Mouse (Mus musculus): ENCODE results near the gene Med16. TPM values are rescaled to one million over a fixed set of nuclear protein-coding genes. Genes with fewer than 3 reads are reported as not detected.
A peak's percentile ranks its signal among the peaks of the same experiment; 100 is the strongest.
"Not testable (repeated sequence)": the region's sequence is repeated elsewhere in the genome, so short reads cannot be mapped to it uniquely, and the experiment has no call there.

The Med16 gene
- total RNA-seq, 1 experiment from 2014 or later, result 13.3 TPM

DNA sequence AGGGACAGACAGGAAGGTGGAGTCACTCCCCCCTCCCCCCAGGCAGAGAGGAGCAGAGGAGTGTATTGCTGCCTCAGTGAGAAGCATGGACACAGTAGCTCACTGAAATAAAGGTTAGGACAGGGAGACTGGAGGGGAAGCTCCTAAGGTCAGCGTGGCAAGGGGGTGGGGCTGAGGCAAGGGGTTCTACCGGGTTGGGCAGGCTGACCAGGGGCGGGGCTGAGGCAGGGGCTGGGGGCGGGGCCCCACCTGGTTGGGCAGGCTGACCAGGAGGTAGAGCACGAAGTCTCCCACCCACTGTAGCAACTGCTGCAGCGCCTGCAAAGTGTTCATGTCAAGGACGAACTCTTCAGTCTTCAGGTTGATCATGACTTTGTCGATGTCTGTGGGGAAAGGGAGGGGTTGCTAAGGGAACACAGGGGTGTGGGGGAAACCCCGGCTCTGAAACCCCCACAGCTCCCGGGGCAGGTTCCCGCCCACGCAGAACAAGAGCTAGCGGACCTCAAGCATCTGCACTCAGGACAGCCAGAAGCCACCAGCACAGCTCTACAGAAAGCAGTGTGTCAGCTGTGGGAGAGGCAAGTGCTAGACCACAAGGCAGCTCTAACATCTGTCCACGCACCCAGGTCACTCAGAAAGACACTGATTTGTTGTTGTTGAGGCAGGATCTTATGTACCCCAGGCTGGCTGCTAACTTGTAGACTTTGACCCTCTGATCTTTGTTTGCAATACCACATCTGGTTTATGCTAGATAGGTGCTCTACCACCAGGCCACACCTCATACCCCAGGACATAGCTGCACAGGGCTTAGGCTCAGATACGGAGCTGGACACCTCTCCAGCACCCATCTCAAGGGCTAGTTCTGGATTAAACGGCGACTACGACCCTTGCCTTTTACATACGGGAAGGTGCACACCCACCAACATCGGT, 11.1 kb downstream of the Med16 start:
- ATAC-seq (replicated peaks; ENCODE audit: insufficient number of reproducible peaks, low FRiP score, low TSS enrichment, poor library complexity, severe bottlenecking), result no peak

DNA sequence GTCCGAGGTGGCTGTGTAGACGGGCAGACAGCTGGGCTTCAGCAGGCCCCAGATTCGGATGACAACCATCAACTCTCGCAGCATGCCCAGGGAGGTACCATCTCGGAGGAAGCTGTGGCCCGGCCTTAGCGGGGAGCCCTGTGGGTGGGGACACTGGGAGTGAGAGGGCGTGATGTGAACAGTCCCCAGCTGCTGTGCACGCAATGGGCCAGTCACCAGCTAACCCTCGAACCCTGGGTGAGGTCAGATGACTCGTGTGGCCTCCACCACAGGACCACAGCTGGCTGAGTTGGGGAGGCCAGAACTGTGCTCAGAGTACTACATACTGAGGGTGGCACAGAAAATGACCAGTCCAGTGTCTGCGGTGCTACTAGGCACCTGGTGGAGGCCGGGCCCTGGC, 11.9 kb downstream of the Med16 start:
- ATAC-seq (replicated peaks; ENCODE audit: insufficient number of reproducible peaks, low FRiP score, low TSS enrichment, poor library complexity, severe bottlenecking), result no peak

DNA sequence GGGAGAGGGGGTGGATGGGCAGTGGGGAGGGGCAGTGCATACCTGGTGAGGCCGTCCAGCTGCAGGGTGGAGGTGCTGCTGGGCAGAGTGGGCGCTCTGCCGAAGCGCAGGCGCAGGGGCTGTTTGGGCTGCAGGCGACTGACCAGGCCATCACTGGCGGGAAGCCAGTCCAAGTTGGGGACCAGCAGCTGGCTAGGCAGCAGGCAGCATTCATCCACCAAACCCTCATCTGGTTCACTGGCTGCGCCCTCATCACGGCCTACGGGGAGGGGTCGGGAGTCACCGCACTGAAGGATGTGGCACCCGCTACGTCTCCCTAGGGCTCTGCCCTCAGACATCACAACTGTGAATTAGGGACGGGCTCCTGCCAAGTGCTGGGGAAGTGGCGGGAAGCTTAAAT, 12.4 kb downstream of the Med16 start:
- no peak for ATAC-seq (replicated peaks; ENCODE audit: insufficient number of reproducible peaks, low FRiP score, low TSS enrichment, poor library complexity, severe bottlenecking)

DNA sequence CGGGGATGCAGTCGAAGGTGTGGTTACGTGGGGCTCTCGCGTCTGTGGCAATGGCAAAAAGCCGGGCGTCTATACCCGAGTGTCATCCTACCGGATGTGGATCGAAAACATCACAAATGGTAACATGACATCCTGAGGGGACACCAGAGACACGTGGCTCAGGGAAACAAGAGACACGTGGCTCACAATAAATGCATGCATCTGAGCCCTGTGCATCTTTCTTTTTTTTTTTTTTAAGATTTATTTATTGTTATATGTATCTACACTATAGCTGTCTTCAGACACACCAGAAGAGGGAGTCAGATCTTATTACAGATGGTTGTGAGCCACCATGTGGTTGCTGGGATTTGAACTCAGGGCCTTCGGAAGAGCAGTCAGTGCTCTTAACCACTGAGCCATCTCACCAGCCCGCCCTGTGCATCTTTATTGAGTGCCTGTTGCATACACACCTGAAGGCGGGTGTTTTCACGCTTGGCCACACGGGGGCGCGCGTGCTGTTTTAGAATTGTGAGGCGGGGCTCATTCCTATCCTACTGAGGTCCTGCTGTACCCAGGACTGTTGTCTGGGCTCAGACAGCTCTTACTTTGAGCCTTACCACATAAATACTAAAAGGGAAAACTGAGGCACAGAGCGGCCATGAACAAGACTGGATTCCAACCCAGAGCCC, 16.1 kb downstream of the Med16 start:
- peak; percentile 48; the same call in 1 of the 2 replicates for ATAC-seq (replicated peaks; ENCODE audit: insufficient number of reproducible peaks, low FRiP score, low TSS enrichment, poor library complexity, severe bottlenecking)

DNA sequence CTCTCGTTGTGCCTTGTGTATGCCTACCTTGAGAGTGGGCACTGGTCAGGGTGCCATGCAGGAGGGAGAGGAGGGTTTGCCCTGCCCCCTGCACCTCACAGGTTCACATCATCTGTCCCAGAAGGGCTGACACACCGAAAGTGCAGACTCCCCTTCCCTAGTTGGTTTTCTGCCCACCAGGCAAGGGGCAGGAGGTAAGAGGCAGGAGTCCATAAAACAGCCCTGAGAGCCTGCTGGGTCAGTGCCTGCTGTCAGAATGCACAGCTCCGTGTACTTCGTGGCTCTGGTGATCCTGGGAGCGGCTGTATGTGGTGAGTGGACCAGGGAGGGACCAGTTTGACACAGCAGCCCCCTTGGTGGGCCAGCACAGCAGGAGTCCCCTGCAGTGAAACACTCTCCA, 18.1 kb downstream of the Med16 start, which contains the start of gene Cfd:
Gene Cfd (plus strand): TSS at position 184 of the 400 bp plus-strand sequence.
- ATAC-seq (replicated peaks; ENCODE audit: insufficient number of reproducible peaks, low FRiP score, low TSS enrichment, poor library complexity, severe bottlenecking), result no peak

DNA sequence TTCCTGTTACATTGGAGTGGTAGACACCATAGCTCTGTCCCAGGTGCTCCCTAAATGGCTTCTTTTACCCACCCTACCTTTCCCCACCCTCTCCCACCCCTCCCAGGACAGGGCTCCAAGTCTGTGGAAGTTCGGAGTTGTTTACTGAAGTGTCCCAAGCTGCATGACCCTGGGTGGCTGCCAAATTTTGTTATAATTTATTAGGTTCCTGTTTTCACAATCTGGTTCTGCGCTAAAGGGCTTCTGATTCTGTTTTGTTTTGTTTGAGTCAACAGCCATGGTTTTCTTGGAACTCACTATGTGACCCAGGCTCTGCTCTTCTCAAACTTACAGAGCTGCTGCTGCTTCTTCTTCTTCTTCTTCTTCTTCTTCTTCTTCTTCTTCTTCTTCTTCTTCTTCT, 19.3 kb downstream of the Med16 start:
- ATAC-seq (replicated peaks; ENCODE audit: insufficient number of reproducible peaks, low FRiP score, low TSS enrichment, poor library complexity, severe bottlenecking), result no peak

DNA sequence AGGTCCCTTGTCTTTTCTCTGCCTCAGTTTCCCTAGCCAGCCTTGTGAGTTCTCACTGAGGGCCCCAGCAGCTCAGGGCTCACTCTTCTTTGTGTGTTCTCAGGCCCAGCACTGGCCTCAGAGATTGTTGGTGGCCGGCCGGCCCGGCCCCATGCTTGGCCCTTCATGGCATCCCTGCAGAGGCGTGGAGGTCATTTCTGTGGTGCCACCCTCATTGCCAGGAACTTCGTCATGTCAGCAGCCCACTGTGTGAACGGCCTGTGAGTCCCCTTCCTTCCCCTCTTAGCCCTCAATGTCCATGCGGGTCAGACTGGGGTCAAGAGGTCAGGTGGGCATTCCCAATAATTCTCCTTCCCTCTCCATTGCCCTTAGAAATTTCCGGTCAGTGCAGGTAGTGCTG, 22.1 kb downstream of the Med16 start:
- no peak for ATAC-seq (replicated peaks; ENCODE audit: insufficient number of reproducible peaks, low FRiP score, low TSS enrichment, poor library complexity, severe bottlenecking)

DNA sequence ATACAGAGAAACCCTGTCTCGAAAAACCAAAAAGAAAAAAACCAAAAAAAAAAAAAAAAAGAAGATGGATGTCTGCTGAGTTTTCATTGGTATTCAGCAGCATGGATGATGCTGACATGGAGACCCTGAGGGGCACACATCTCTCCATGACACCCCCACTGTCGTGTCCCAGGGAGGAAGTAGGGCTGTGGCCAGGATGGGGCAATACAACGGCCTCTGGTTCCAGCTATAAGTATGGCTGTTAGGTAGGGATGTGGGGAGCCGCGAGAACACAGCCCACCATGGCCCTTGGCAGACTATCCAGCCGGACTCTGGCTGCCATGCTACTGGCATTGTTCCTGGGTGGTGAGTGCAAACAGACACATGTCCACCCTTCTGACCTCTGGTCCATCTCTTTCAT, 22.7 kb downstream of the Med16 start, which contains the start of gene Elane:
Gene Elane (plus strand): TSS at position 194 of the 400 bp plus-strand sequence.
- no peak for ATAC-seq (replicated peaks; ENCODE audit: insufficient number of reproducible peaks, low FRiP score, low TSS enrichment, poor library complexity, severe bottlenecking)

DNA sequence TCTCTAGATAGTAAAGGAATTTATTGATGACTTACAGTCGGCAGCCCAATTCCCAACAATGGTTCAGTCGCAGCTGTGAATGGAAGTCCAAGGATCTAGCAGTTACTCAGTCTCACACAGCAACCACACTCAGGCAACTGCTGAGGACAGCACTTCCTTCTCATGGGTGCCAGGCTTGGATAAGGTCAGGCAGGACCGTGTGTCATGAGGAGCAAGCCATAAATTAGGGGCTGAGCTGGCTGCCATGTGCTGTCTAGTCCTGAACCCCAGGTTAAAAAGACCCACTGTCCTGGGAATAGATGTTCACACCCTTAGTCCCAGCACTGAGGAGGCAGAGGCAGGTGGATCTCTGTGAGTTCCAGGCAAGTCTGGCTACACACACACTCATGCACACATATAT, 23.8 kb downstream of the Med16 start:
- not testable (repeated sequence) for ATAC-seq (replicated peaks; ENCODE audit: insufficient number of reproducible peaks, low FRiP score, low TSS enrichment, poor library complexity, severe bottlenecking)

DNA sequence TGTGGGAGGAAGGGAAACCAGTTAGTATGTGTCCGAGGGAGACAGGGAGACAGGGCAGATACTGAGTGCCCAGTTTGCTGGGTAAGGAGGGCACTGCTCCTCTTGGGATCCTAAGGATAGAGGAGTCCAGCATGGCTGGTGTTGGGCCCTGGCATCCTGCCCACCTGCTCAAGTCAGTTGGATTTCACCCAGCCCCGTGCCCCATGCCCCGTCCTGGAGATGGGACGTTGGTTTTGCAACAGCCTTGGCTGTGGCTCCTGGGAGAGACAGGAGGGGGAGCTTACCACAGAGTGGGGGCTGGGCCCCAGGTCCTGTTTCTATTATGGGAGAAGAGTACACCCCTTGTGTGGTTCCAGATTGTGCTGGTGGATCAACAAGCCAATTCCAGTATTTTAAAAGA, 24.3 kb downstream of the Med16 start:
- no peak for ATAC-seq (replicated peaks; ENCODE audit: insufficient number of reproducible peaks, low FRiP score, low TSS enrichment, poor library complexity, severe bottlenecking)

DNA sequence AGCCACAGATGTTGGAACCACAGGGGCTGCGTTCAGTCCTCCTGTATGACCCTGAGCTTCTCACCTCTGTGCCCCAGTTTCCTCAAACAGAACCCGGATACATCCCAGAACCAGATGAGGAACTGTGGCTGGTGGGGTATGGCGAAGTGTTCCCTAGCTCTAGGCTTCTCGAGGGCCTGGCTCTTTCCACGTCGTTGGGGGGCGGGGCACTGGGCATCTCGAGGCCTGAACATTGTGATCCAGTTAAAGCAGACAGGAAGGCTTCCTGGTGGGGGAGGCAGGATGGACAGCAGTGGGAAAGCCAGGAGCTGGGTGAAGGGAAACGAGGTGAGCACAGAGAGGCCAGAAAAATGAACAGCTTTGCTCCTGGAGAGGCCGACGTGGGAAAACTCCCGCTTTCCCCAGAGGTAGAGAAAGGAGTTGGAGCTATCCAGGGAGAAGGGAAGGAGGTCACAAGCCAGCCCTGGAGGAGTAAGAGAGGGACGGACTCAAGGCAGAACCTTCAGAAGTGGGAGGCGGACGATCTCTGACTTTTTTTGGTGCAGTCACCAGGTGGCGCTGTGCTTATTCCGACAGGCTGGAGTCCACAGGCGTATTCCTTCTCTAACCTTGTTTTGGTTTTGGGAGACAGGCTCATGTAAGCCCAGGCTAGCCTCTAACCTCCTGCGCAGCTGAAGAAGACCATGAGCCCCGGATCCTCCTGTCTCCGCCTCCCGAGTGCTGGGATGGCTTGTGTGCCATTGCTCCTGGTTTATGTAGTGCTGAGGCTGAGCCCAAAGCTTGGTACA, 25.2 kb downstream of the Med16 start:
- peak; percentile 58 for ATAC-seq (replicated peaks; ENCODE audit: insufficient number of reproducible peaks, low FRiP score, low TSS enrichment, poor library complexity, severe bottlenecking)

DNA sequence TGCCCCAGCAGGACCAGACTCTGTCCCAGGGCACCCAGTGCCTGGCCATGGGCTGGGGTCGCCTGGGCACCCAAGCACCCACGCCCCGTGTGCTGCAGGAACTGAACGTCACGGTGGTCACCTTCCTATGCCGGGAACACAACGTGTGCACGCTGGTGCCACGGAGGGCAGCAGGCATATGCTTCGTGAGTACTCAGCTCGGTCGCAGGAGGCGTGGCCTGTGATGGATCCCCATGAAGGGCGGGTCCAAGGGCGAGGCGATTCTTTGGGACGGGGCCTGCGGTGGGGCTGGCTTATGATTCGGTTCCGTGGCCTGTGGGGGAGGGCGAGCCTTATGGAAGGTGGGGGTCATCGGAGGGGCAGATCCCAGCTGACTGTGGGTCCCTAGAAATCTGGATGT, 26.7 kb downstream of the Med16 start:
- peak; percentile 25; the same call in 1 of the 2 replicates for ATAC-seq (replicated peaks; ENCODE audit: insufficient number of reproducible peaks, low FRiP score, low TSS enrichment, poor library complexity, severe bottlenecking)

DNA sequence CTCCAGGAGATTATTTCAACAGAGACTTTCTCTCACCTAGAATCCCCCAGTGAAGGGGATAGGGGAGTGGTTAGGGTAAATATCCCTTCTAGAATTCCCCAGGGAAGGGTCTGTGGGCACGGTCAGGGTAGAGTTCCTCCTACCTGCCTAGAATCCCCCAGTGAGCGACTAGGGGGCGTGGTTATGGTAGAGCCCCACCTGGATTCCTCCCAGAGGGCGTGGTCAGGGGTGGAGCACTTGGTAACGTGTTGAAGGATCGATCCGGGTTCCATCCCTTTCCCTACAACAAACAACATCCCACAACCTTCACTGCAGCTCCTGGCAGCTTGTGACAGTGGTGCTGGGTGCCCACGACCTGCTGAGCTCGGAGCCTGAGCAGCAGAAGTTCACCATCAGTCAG, 28.0 kb downstream of the Med16 start:
- no peak for ATAC-seq (replicated peaks; ENCODE audit: insufficient number of reproducible peaks, low FRiP score, low TSS enrichment, poor library complexity, severe bottlenecking)

DNA sequence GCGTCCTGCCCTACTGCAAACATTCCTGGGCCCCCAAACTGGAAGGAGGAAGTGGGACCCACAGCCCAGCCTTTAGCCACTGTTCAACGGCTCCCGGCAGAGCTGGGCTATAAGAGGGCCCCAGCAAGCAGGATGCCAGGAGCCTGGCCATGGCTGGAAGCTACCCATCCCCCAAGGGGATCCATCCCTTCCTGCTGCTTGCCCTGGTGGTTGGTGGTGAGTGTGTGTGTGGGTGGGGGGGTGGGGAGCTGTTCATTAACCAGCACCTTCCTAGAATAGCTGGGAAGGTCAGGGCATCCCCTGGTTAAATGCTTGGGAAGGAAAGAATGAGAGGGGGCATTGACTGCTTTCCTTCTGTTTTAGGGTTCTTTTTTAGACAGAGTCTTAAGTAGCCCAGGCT, 29.2 kb downstream of the Med16 start:
- no peak for ATAC-seq (replicated peaks; ENCODE audit: insufficient number of reproducible peaks, low FRiP score, low TSS enrichment, poor library complexity, severe bottlenecking)

DNA sequence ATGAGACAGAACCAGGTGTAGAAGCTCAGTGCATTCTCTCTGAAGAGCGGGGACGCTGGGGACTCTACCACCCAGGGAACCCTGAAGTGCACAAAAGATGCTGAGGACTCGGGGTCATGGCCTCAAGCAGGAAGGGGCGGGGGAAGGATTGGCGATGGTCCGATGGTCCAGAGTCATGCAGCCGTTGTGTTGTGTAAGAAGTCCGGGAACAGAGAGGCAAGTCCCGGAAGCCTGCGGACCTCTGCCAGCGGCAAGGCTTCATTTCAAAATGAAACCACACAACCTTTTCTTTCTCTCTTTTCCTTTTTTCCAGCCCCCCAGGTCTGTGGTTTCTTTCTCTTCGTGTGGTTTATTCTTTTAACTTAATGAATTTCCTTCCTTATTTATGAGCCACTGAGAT, 31.0 kb downstream of the Med16 start:
- 0 out of 2 replicates have a peak, but pooled peaks have one; percentile 34 for ATAC-seq (replicated peaks; ENCODE audit: insufficient number of reproducible peaks, low FRiP score, low TSS enrichment, poor library complexity, severe bottlenecking)

DNA sequence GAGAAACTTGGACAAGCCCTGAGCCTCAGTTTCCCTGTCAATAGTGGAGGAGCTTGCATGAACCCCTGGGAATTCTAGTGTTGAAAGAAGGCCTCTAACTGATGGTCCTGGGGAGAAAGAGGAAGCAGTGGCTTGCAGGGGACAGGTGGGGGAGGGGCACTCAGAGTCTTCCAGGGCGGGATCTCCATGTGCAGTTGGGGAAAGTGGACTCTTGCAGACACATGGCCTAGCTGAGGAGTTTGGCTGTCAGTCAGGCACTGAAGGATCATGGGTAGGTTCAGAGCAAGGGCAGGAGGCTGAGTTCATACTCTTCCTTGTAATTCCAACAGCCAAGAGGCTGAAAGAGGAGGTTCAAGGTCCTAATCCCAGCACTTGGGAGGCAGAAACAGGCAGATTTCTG, 31.5 kb downstream of the Med16 start:
- ATAC-seq (replicated peaks; ENCODE audit: insufficient number of reproducible peaks, low FRiP score, low TSS enrichment, poor library complexity, severe bottlenecking), result no peak

DNA sequence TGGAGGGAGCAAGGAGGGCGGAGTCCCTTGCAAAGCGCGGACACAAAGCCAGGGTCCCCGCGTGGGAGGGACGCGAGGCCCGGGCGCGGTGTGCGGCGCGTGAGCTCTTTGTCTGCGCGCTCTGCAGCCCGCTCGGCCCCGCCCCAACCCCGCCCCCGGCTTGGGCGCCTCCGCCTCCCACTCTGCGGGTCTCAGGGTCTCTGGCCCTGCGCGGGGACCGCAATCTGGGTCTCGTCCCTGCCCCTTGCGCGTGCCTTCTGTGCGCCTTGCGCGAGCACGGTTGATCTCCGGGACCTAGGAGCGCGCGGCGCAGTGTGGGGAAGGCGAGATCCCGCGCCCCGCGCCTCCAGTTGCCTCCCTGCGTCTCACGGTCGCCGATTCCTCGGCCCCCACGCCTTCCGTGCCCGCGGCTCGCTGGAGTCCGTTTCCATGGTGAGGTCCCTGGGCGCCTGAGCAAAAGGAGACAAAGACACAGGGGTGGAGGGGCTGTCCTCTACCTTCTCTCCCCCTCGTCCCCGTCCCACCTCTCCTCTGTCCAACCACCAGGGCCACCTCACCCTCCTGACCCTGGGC, 34.3 kb downstream of the Med16 start, which contains the start of the genes Prtn3 and Plppr3:
Gene Prtn3 (plus strand): TSS at position 187 of the 573 bp plus-strand sequence.
Gene Plppr3 (minus strand): TSS at position 345 of the 573 bp plus-strand sequence.
- no peak for ATAC-seq (replicated peaks; ENCODE audit: insufficient number of reproducible peaks, low FRiP score, low TSS enrichment, poor library complexity, severe bottlenecking)

DNA sequence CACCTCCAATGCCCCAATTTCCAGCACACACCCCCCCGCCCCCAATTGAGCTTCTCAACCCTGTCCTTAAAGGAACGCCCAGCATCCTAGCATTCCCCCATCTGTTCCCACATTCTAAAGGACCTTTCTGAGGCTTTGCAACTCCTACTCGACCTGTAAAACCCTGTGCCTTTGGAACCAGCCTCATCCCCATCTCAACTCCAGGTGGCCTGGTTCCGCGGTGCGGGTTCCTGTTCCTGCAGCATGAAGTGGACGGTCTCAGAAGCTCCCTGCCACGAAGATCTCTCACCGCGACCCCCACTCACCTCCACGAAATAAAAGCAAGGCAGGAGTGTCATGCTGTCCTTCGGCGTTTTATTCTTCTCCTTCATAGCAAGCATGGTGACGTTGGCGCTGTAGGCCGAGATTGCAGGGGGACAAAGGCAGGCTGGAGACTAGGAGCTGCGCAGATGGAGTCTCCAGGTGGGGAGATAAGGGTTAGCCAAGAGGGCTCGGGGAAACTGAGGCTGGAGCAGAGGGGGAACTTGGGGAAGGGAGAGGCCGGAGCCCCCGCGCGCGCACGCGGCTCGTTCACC, 34.9 kb downstream of the Med16 start:
- ATAC-seq (replicated peaks; ENCODE audit: insufficient number of reproducible peaks, low FRiP score, low TSS enrichment, poor library complexity, severe bottlenecking), result no peak
